Mouse (Mus musculus) spleen, adult 2 months (tissue): Measurements from ENCODE around the gene Glis2.

Experiments used
- CTCF ChIP-seq: fragments of 200-500 bp; IDR thresholded peaks from 2 replicates; pipeline ENCODE4 v1.5.1; 2011; ENCODE audit warnings: mild to moderate bottlenecking, inconsistent platforms; ENCODE audit not compliant: insufficient read depth, insufficient read length, insufficient replicate concordance; ENCODE audit errors: extremely low read depth
- POLR2A ChIP-seq: fragments of 200-500 bp; IDR thresholded peaks from 2 replicates; pipeline ENCODE4 v1.6.1; 2011; ENCODE audit warnings: low read depth, low read length, inconsistent platforms

- TF ChIP-seq CTCF: no peak
- no peak for TF ChIP-seq POLR2A
Observed at GRCm38 (mm10) chr16:4602189-4602588, 7.7 kb downstream of the Glis2 start.
